Mouse (Mus musculus): ENCODE measurements at regions not wholly inside any gene's neighbourhood (a gene's known extent, or its start where the extent isn't known, plus 50 kb on each side); places are given as distances from the start of the nearest gene placed in this dataset.

DNA sequence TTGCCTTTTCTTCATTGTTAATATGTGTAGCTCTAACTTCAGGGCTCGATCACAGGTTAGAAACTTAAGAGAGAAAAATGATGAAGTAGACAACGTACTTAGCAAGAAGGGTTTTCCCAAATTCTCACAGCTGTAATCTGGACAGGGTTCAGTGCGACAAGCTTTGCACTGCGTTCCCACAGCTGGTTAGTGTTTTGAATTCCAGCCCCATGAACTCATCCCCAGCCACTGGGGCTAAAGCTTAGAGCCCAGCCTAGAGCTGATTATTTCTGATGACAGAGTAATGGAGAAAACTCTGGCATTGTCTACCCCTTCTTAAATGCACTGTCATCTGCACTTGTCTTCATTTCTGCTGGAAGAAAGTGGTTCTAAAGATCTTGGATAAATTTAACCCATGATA, 319.7 kb upstream of the Jag1 start:
- no peak for DNase-seq (ENCODE audit: low spot score in 2 of 2)

DNA sequence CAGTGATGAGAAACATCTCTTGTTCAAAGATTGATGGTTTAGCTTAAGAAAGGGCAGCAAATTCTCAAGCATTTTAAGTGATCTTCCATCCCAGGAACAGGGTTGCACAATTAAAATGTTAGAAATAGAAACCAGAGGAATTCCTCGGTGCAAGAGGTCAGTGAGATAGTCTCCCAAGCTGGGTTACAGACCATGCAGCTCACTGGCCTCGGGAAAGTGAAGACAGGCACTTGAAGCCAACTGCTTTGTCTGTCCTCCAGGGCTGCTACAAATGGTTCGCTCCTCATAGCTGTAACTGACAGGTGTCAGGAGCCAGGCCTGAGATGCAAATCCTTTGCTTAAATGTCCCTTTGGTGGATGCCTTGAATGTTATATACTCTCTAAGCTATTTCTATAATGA, 306.2 kb upstream of the Jag1 start:
- no peak for DNase-seq (ENCODE audit: low spot score in 2 of 2)

DNA sequence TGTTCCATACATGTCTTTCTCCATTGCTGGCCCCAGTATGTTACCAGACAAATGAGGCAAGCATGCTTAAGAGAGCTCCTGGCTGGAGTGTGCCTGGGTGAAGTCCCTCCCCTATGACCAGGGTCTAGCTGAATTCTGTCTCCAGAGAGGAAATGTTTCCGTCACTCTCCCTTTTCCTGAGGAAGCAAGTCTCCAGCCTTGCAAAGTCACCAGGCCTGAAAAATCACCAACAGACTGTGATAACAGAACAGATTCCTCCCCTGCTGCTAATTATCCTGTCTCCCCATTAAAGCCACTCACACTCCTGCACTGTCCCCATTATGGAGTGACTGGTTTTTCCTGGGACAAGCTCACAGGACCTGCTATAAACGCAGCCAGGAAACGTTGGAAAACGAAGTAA, 303.2 kb upstream of the Jag1 start:
- no peak for DNase-seq (ENCODE audit: low spot score in 2 of 2)

DNA sequence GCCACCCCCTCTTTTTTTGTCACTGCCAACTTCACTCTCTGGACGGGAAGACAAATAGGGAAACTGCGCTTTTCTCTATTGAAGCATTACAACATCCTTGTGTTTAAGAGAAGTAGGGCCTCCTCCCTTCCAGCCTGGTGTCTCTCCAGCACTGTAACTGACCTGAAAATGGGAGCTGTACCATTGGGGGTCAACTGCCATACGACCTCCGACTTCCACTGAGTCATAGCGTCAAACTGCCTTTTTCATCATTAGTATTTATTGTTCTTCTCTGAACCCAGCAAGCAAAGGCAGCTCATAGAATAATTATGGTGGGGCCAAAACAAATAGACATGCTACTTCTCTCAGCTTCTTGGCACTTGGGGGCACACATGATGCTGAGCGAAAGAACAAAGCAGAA, 301.2 kb upstream of the Jag1 start:
- no peak for DNase-seq (ENCODE audit: low spot score in 2 of 2)

- no peak for DNase-seq (ENCODE audit: low spot score in 2 of 2)
These were observed 297.0 kb upstream of the Jag1 start for GRCm38 (mm10) chr2:137413432-137413831.

GRCm38 (mm10) chr2:137409611-137410010, 293.2 kb upstream of the Jag1 start:
- no peak for DNase-seq (ENCODE audit: low spot score in 2 of 2)

- DNase-seq (ENCODE audit: low spot score in 2 of 2) = no peak
These were observed 291.9 kb upstream of the Jag1 start for GRCm38 (mm10) chr2:137408294-137408693.

GRCm38 (mm10) chr2:137393486-137393885, 277.0 kb upstream of the Jag1 start:
- DNase-seq (ENCODE audit: low spot score in 2 of 2) = no peak

DNA sequence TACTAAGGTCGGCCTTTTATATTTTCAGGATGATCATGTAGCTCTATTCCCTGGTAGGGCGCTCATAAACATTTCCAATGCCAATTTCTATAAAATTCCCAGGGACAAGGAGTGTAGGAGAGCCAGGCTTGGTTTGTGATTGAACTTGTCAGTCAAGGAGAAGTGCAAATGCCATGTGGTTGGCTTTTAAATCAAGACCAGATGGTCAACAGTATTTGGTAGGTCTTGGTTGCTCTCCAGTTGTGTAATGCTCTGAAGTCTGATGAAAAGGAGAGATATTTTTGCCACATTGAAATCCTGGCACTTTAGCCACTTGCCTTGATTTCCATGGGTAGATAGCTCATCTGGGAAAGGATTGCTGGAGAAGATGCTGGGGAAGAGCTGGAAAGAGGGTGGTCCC, 263.4 kb upstream of the Jag1 start:
- DNase-seq (ENCODE audit: low spot score in 2 of 2) = no peak

DNA sequence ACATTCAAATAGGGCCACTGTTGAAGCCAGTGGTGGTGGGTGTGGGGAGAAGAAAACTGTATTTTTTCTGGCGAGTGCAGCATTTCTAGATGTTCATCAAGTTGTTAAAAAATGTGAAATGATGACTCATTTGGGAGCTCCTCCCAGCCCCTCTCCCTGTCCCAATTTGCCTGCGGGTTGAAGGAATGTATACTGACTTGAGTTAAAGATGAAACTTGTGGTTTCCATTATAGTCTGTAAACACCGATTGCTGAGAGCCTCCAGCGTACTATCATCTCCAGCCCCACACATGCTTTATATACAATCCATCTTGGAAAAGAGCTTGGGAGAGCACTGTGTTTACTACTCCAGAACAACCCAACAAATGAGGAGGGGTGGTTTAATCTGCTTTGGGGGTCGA, 258.9 kb upstream of the Jag1 start:
- no peak for DNase-seq (ENCODE audit: low spot score in 2 of 2)

DNA sequence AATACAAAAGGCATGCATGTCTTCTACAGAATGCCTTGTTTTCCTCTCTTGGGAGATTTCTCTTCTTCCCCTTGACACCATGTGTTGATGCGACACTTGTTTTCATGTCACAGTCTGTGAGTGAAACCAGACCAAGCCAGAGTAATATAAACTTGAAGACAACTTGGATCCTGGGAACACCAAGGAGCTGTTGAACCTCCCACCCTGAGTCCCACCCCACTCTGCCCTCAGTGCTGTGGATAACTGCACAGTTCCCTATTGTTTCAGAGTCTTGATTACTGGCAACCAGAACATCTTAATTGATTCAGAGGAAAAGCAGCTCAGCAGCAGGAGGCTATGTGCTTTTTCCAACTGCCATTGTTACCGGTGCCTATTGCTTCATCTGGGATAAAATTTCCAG, 254.6 kb upstream of the Jag1 start:
- DNase-seq (ENCODE audit: low spot score in 2 of 2) = no peak

- no peak for DNase-seq (ENCODE audit: low spot score in 2 of 2)
These were observed 246.6 kb upstream of the Jag1 start for GRCm38 (mm10) chr2:137363006-137363405.

- DNase-seq (ENCODE audit: low spot score in 2 of 2) = no peak
These were observed 240.8 kb upstream of the Jag1 start for GRCm38 (mm10) chr2:137357181-137357738.

DNA sequence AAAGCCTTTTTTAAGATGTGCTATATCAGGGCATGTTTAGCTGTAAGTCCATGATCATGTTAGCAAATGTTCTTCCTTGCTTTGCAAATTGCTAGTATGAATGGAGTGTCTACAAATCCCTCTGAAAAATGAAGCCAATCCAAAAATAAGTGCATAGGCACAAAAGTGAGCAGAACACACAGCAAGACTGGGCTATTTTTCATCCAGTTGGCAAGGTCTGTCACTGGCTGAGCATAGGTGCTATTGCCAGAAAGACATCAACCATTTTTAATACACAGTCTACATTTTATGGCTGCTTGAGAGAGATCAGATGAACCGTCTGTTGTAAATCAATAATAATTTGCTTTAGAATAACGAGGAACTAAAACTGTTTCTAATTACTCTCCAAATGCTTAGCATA, 227.3 kb upstream of the Jag1 start:
- no peak for DNase-seq (ENCODE audit: low spot score in 2 of 2)

DNA sequence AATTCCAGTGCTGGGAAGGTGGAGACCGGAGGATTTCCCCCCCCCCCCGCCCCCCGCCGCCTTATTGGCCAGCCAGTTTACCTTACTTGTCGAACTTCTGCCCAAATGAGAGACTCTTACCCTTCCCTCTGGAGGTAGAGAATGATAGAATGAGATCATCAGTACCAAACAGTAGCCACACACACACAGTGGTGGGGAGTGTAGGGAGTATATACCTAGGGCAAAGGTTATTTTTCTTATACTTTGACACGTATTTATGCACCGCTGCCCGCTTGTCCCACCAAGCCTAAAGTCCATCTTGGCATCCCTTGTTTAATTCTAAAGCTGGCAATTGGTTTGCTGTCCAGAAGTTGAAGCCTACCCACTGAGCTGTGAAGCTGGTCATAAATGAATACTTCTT, 213.6 kb upstream of the Jag1 start:
- DNase-seq (ENCODE audit: low spot score in 2 of 2) = no peak

GRCm38 (mm10) chr2:137323445-137323844, 207.0 kb upstream of the Jag1 start:
- no peak for DNase-seq (ENCODE audit: low spot score in 2 of 2)

GRCm38 (mm10) chr2:137310511-137310910, 194.1 kb upstream of the Jag1 start:
- no peak for DNase-seq (ENCODE audit: low spot score in 2 of 2)

DNA sequence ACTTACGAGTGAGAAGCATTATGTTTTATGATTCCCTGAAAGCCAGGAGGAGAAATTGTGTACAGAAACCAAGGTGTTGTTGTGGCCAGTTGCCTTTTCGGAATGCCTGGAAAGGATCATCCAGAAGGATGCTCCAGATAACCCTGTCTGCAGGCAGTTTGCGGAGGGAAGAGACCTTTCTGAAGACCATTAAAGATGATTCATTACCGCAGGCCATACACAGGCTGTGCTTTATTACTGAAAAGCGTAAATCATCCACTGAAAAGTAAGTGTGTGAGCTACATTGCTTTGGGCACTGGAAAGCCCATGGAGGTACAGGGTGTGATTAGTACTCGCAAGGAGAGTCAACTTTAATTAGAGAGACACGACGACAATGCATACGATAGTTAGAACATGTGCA, 191.7 kb upstream of the Jag1 start:
- no peak for DNase-seq (ENCODE audit: low spot score in 2 of 2)

DNA sequence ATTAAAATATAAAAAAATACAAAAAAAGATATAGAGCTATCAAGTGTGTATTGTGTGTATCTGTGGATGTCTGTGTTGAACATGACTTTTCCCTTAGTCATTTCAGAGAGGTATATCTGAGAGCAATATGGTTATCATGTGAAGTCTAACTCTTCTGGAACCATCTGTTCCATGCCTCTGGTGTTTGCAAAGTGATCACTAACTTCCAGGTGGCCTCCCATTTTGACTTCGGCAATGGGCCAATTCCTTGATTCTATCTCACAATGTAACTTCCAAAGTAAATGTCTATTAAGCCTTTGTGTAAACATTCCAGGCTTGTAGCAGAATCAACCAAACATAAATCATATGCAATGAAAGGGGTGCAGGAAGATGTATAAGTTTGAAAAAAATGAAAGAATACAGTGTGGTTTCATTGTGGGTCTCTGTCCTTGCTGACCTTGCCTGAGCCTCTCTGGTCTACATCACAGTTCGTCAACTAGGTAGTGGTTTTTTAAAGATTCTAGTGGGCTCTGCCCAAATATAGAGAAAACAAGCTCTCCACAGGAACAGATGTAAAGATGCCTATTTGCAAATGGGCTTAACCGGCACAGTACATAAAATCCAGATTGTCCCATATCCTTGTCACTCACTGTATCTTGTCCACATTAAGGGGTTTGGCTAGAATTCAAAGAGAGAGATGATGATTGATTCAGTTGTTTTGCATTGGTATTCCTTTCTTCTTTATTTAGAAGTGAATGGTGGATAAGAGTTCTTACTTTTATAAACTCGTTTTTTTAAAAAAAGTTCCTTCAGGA, 185.2 kb upstream of the Jag1 start:
- DNase-seq (ENCODE audit: low spot score in 2 of 2) = no peak

DNA sequence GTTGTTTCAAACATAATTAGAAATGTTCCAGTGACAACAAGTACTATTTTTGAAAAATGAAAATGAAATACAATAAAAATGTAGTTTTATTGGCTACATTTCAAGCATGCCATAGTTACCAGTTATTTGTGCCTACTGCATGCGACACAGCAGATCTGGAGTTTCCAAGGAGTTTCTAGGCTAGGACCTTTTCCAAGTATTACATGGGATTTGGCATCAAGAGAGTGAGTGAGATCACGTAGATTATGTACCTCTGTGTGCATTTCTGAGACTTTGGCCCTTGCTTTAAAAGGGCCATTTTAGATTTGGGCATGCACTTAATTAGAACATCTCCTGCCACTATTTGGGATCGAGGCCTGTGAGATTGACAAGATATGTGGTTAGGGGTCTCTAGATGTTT, 172.8 kb upstream of the Jag1 start:
- no peak for DNase-seq (ENCODE audit: low spot score in 2 of 2)

DNA sequence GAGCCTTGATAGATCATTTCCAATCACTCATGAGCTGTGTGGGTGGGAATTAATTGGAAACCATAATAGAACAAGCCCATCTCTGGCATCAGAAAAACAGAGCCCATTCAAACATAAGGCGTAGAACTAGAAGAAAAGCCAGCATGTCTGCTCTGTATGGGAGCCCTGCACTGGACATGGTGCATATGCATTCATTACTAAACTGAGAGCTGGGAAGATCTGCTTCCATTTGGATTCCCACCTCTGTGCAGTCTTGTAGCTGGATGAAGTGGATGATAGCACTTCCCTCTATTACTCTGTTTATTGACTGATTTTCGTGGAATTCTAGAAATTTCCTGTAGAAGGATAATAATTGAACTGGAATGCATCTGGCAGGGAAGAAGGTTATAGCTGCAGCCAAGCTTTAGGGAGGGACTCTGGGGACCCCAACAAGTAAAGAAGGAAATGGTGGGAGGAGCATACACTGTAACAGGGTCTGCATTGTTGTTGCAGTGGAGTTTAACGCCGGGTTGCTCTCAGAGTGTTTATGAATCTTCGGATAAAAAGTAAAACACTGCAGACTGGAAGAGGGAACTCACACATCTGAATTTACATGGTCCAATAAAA, 155.2 kb upstream of the Jag1 start:
- DNase-seq (ENCODE audit: low spot score in 2 of 2) = no peak

DNA sequence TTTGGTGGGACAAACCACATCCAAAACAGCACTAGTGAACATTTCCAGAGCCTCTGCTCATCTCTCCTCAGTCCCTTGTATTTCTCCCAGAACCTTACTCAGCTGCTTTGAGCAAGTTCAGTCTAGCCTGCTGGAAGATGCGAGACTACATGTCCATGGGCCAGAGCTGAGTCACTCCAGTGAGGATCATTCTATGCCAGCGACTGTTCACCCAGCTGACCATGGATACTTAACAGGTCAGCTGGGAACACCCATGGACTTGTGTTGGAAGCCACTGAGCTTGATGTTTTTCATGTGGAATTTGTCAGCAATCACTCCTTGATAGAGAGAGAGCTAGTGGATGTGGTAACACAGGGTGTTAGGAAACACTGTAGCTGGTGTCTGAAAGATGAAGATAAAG, 146.5 kb upstream of the Jag1 start:
- no peak for DNase-seq (ENCODE audit: low spot score in 2 of 2)

DNA sequence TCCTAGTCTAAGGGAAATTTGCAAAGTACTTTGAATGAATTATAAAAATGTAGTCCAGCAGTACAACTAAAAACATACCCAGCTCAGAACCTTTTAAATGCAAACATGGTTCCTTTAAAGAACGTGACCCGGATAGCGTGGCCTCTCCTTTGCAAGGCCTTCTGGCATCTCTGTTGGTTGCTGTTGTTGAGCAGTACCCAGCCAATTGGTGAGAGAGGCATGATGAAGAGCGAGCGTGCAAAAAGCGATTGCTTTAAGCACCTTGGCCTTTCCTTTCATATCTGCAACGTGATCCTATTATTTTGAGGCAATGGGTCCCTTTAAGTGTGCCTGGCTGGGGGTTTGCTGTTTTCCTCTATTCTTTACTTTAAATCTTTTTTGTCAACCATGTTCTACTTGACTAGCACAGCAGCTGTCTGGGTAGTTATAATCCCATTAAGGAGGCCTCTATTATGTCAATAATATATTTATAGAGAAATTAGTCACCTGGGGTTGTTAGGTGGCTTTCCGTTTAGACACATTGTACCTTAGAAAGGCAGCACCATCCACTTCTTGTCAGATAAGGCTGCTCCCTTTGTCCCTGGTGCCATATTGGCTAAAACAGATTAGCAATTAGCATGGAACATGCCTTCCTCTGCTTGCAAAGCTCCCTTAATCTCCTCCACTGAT, 141.5 kb upstream of the Jag1 start:
- DNase-seq (ENCODE audit: low spot score in 2 of 2) = no peak
